Mouse (Mus musculus): ENCODE data around the gene Hormad1. TPM values are rescaled to one million over a fixed set of nuclear protein-coding genes. Genes with fewer than 3 reads are reported as not detected.

The Hormad1 gene
- polyA plus RNA-seq, 1 experiment from 2014 or later, result not detected

- Histone ChIP-seq H3K9me3 (ENCODE audit: low read length) (no peaks in the 10 kb centered on the region), H3K4me1 (ENCODE audit: insufficient read depth) (peaks cover 5% of the 10 kb centered on the region), H3K9ac (replicated peaks) (peak within 1 kb of the TSS; percentile 78), H3K4me2 (ENCODE audit: low read depth, low read length) (peak within 1 kb of the TSS; percentile 76), H3K4me3 (ENCODE audit: low read depth, low read length) (peak within 1 kb of the TSS; percentile 78), H3K27me3 (ENCODE audit: insufficient read depth, low read length) (no peaks in the 10 kb centered on the region), H3K36me3 (replicated peaks; ENCODE audit: insufficient read depth, low read length) (peaks cover 43% of the 10 kb centered on the region), H3K27ac (ENCODE audit: low read depth) (peak within 1 kb of the TSS; percentile 86)
- DNase-seq (peak; percentile 97), ATAC-seq (peak; percentile 96)
- TF ChIP-seq EP300 (IDR thresholded peaks at IDR 0.05; ENCODE audit: low read depth) (peak; percentile 59; the same call in 1 of the 2 replicates), CTCF (IDR thresholded peaks at IDR 0.05; ENCODE audit: low read depth) (no peak)
- WGBS (ENCODE audit: insufficient replicate concordance), result 1% methylated on average over 44 of the region's 44 CpGs
Measured at GRCm38 (mm10) chr3:95624628-95625503, 65.4 kb downstream of the Hormad1 start, which contains the start of gene Ensa. TSS of gene Ensa (plus strand) at chr3:95624993.

- Histone ChIP-seq H3K27me3 (ENCODE audit: insufficient read depth, low read length) (no peaks in the 10 kb centered on the region), H3K36me3 (replicated peaks; ENCODE audit: insufficient read depth, low read length) (peaks cover 59% of the 10 kb centered on the region), H3K4me2 (ENCODE audit: low read depth, low read length) (no peak overlapping the region), H3K4me1 (ENCODE audit: insufficient read depth) (peaks cover 5% of the 10 kb centered on the region), H3K9me3 (ENCODE audit: low read length) (no peaks in the 10 kb centered on the region), H3K27ac (ENCODE audit: low read depth) (no peak overlapping the region), H3K9ac (replicated peaks) (no peak overlapping the region), H3K4me3 (ENCODE audit: low read depth, low read length) (no peak overlapping the region)
- ATAC-seq (no peak), DNase-seq (no peak)
- WGBS (ENCODE audit: insufficient replicate concordance), result 81% methylated on average over 5 of the region's 5 CpGs
- no peak for TF ChIP-seq EP300 (IDR thresholded peaks at IDR 0.05; ENCODE audit: low read depth)
Measured at GRCm38 (mm10) chr3:95627763-95628162, 68.3 kb downstream of the Hormad1 start.

- DNase-seq (no peak), ATAC-seq (no peak)
- H3K4me3 ChIP-seq (ENCODE audit: low read depth, low read length), result no peak overlapping the region
- WGBS (ENCODE audit: insufficient replicate concordance), result 82% methylated on average over 4 of the region's 4 CpGs
- TF ChIP-seq CTCF (IDR thresholded peaks at IDR 0.05; ENCODE audit: low read depth), result no peak
- no peak for TF ChIP-seq EP300 (IDR thresholded peaks at IDR 0.05; ENCODE audit: low read depth)
- no peak overlapping the region for H3K9ac ChIP-seq (replicated peaks)
- H3K27ac ChIP-seq (ENCODE audit: low read depth), result no peak overlapping the region
- no peak overlapping the region for H3K4me2 ChIP-seq (ENCODE audit: low read depth, low read length)
- peaks cover 5% of the 10 kb centered on the region for H3K4me1 ChIP-seq (ENCODE audit: insufficient read depth)
- H3K27me3 ChIP-seq (ENCODE audit: insufficient read depth, low read length), result no peaks in the 10 kb centered on the region
- H3K9me3 ChIP-seq (ENCODE audit: low read length), result no peaks in the 10 kb centered on the region
- H3K36me3 ChIP-seq (replicated peaks; ENCODE audit: insufficient read depth, low read length), result peaks cover 73% of the 10 kb centered on the region
Measured at GRCm38 (mm10) chr3:95629755-95630154, 70.3 kb downstream of the Hormad1 start.

GRCm38 (mm10) chr3:95630856-95631255 lies 71.4 kb downstream of the Hormad1 start:
- Histone ChIP-seq H3K4me2 (ENCODE audit: low read depth, low read length) (no peak overlapping the region), H3K27ac (ENCODE audit: low read depth) (0 out of 2 replicates have a peak overlapping the region, but pooled peaks have one; percentile 18), H3K9ac (replicated peaks) (no peak overlapping the region), H3K4me1 (ENCODE audit: insufficient read depth) (peaks cover 11% of the 10 kb centered on the region), H3K9me3 (ENCODE audit: low read length) (no peaks in the 10 kb centered on the region), H3K4me3 (ENCODE audit: low read depth, low read length) (no peak overlapping the region), H3K36me3 (replicated peaks; ENCODE audit: insufficient read depth, low read length) (peaks cover 83% of the 10 kb centered on the region), H3K27me3 (ENCODE audit: insufficient read depth, low read length) (no peaks in the 10 kb centered on the region)
- TF ChIP-seq EP300 (IDR thresholded peaks at IDR 0.05; ENCODE audit: low read depth) (no peak), CTCF (IDR thresholded peaks at IDR 0.05; ENCODE audit: low read depth) (no peak)
- DNase-seq (no peak), ATAC-seq (no peak)
- 65% methylated on average over 3 of the region's 3 CpGs for WGBS (ENCODE audit: insufficient replicate concordance)

- H3K27ac ChIP-seq (ENCODE audit: low read depth), result peak overlapping the region; percentile 18; the same call in 1 of the 2 replicates
- peaks cover 81% of the 10 kb centered on the region for H3K36me3 ChIP-seq (replicated peaks; ENCODE audit: insufficient read depth, low read length)
- H3K4me3 ChIP-seq (ENCODE audit: low read depth, low read length), result no peak overlapping the region
- no peak for TF ChIP-seq CTCF (IDR thresholded peaks at IDR 0.05; ENCODE audit: low read depth)
- TF ChIP-seq EP300 (IDR thresholded peaks at IDR 0.05; ENCODE audit: low read depth), result no peak
- WGBS (ENCODE audit: insufficient replicate concordance), result 83% methylated on average over 6 of the region's 6 CpGs
- no peak overlapping the region for H3K4me2 ChIP-seq (ENCODE audit: low read depth, low read length)
- peaks cover 7% of the 10 kb centered on the region for H3K4me1 ChIP-seq (ENCODE audit: insufficient read depth)
- ATAC-seq, result no peak
- no peaks in the 10 kb centered on the region for H3K9me3 ChIP-seq (ENCODE audit: low read length)
- no peak overlapping the region for H3K9ac ChIP-seq (replicated peaks)
- H3K27me3 ChIP-seq (ENCODE audit: insufficient read depth, low read length), result no peaks in the 10 kb centered on the region
- DNase-seq, result no peak
Measured at GRCm38 (mm10) chr3:95631304-95631703, 71.8 kb downstream of the Hormad1 start.

Data from liver, postnatal 0 days (tissue).